Mouse (Mus musculus) hindbrain, embryonic 10.5 days (tissue): Measurements from ENCODE around the gene Vars. TPM values are rescaled to one million over a fixed set of nuclear protein-coding genes. Genes with fewer than 3 reads are reported as not detected.
"Not testable (repeated sequence)": the region's sequence is repeated elsewhere in the genome, so short reads cannot be mapped to it uniquely, and the experiment has no call there.

Experiments
- DNase-seq: peaks from one replicate; pipeline ENCODE4 v3.0.0-alpha.2; 2017; ENCODE audit warnings: low spot score
- H3K27ac ChIP-seq: fragments of 300-500 bp; sonication (generic); 2 replicates; pipeline ENCODE4 v1.5.1; 2016; ENCODE audit warnings: mild to moderate bottlenecking, moderate library complexity
- H3K27me3 ChIP-seq: fragments of 300-500 bp; sonication (generic); 2 replicates; pipeline ENCODE4 v1.6.1; 2016; ENCODE audit warnings: mild to moderate bottlenecking; ENCODE audit not compliant: poor library complexity, insufficient read depth, severe bottlenecking
- H3K36me3 ChIP-seq: fragments of 300-500 bp; sonication (generic); 2 replicates; pipeline ENCODE4 v1.6.1; 2016; ENCODE audit warnings: mild to moderate bottlenecking, moderate library complexity
- H3K4me1 ChIP-seq: fragments of 300-500 bp; sonication (generic); replicated peaks from 2 replicates; pipeline ENCODE4 v1.6.1; 2016; ENCODE audit warnings: mild to moderate bottlenecking
- H3K4me3 ChIP-seq: fragments of 300-500 bp; sonication (generic); 2 replicates; pipeline ENCODE4 v1.5.1; 2016; ENCODE audit warnings: mild to moderate bottlenecking, moderate library complexity
- H3K9me3 ChIP-seq: fragments of 300-500 bp; sonication (generic); 2 replicates; pipeline ENCODE4 v1.6.1; 2016; ENCODE audit warnings: mild to moderate bottlenecking, moderate library complexity
- WGBS: fragments of 180-500 bp; shearing (Covaris S2); methylation state at CpG from one replicate; pipeline ENCODE4 v1.1.7; 2016; 5-methylcytosine and 5-hydroxymethylcytosine counted together
- polyA plus RNA-seq: library from polyadenylated mRNA; unstranded; fragments of >200 nt; fragmentation: Nextera tagmentation; extraction: Ambion mirVana; gene quantifications from 2 replicates; pipeline ENCODE4 v1.2.1, GENCODE M21; 2016

The Vars gene
- polyA plus RNA-seq, 1 experiment from 2014 or later: 176 TPM

GRCm38 (mm10) chr17:35023756-35024155 lies 23.0 kb downstream of the Vars start:
- Histone ChIP-seq H3K4me3 (no peak overlapping the region), H3K36me3 (peaks cover 2% of the 10 kb centered on the region; the same call in 1 of the 2 replicates), H3K27ac (peak overlapping the region; percentile 68), H3K4me1 (peaks cover 71% of the 10 kb centered on the region), H3K9me3 (no peaks in the 10 kb centered on the region), H3K27me3 (no peaks in the 10 kb centered on the region)
- no peak for DNase-seq
- 73% methylated on average over 4 of the region's 4 CpGs for WGBS

GRCm38 (mm10) chr17:35024261-35024660 lies 23.5 kb downstream of the Vars start:
- Histone ChIP-seq H3K36me3 (no peaks in the 10 kb centered on the region), H3K9me3 (no peaks in the 10 kb centered on the region), H3K27ac (peak overlapping the region; percentile 68), H3K4me1 (peaks cover 76% of the 10 kb centered on the region), H3K4me3 (0 out of 2 replicates have a peak overlapping the region, but pooled peaks have one; percentile 9), H3K27me3 (no peaks in the 10 kb centered on the region)
- DNase-seq: no peak
- 86% methylated on average over 13 of the region's 13 CpGs for WGBS

GRCm38 (mm10) chr17:35024691-35025488 lies 24.1 kb downstream of the Vars start:
- H3K9me3 ChIP-seq: no peaks in the 10 kb centered on the region
- peaks cover 3% of the 10 kb centered on the region; the same call in 1 of the 2 replicates for H3K27me3 ChIP-seq
- WGBS: 57% methylated on average over 10 of the region's 10 CpGs
- H3K27ac ChIP-seq: peak overlapping the region; percentile 69
- H3K4me3 ChIP-seq: 0 out of 2 replicates have a peak overlapping the region, but pooled peaks have one; percentile 9
- DNase-seq: no peak
- H3K4me1 ChIP-seq: peaks cover 78% of the 10 kb centered on the region
- no peaks in the 10 kb centered on the region for H3K36me3 ChIP-seq

GRCm38 (mm10) chr17:35026206-35026605 lies 25.4 kb downstream of the Vars start:
- H3K27me3 ChIP-seq: peaks cover 3% of the 10 kb centered on the region; the same call in 1 of the 2 replicates
- peaks cover 81% of the 10 kb centered on the region for H3K4me1 ChIP-seq
- no peak overlapping the region for H3K4me3 ChIP-seq
- no peaks in the 10 kb centered on the region for H3K36me3 ChIP-seq
- H3K27ac ChIP-seq: peak overlapping the region; percentile 79
- no peaks in the 10 kb centered on the region for H3K9me3 ChIP-seq
- WGBS: 82% methylated on average over 5 of the region's 5 CpGs
- DNase-seq: no peak

- peak; percentile 57 for DNase-seq
- peak within 1 kb of the TSS; percentile 37 for H3K4me3 ChIP-seq
- H3K27me3 ChIP-seq: peaks cover 3% of the 10 kb centered on the region; the same call in 1 of the 2 replicates
- no peaks in the 10 kb centered on the region for H3K36me3 ChIP-seq
- H3K27ac ChIP-seq: peak within 1 kb of the TSS; percentile 80
- WGBS: 32% methylated on average over 13 of the region's 13 CpGs
- H3K4me1 ChIP-seq: peaks cover 73% of the 10 kb centered on the region
- H3K9me3 ChIP-seq: no peaks in the 10 kb centered on the region
Measured at GRCm38 (mm10) chr17:35027277-35028068, 26.7 kb downstream of the Vars start, which contains the start of gene Sapcd1. Sapcd1 (minus strand) TSS chr17:35028016.

GRCm38 (mm10) chr17:35028315-35028714 lies 27.5 kb downstream of the Vars start:
- H3K4me3 ChIP-seq: no peak overlapping the region
- no peak overlapping the region for H3K27ac ChIP-seq
- H3K4me1 ChIP-seq: peaks cover 72% of the 10 kb centered on the region
- DNase-seq: no peak
- H3K36me3 ChIP-seq: no peaks in the 10 kb centered on the region
- H3K9me3 ChIP-seq: no peaks in the 10 kb centered on the region
- 83% methylated on average over 2 of the region's 2 CpGs for WGBS
- H3K27me3 ChIP-seq: peaks cover 3% of the 10 kb centered on the region; the same call in 1 of the 2 replicates

- WGBS: 27% methylated on average over 19 of the region's 19 CpGs
- H3K27ac ChIP-seq: peak overlapping the region; percentile 80
- peaks cover 57% of the 10 kb centered on the region for H3K4me1 ChIP-seq
- H3K27me3 ChIP-seq: peaks cover 3% of the 10 kb centered on the region; the same call in 1 of the 2 replicates
- no peaks in the 10 kb centered on the region for H3K36me3 ChIP-seq
- no peaks in the 10 kb centered on the region for H3K9me3 ChIP-seq
- DNase-seq: peak; percentile 65
- H3K4me3 ChIP-seq: peak overlapping the region; percentile 34
Measured at GRCm38 (mm10) chr17:35029691-35030532, 29.1 kb downstream of the Vars start.

GRCm38 (mm10) chr17:35031272-35031671 lies 30.5 kb downstream of the Vars start:
- no peaks in the 10 kb centered on the region for H3K9me3 ChIP-seq
- 0 out of 2 replicates have a peak overlapping the region, but pooled peaks have one; percentile 17 for H3K27ac ChIP-seq
- DNase-seq: no peak
- no peak overlapping the region for H3K4me3 ChIP-seq
- H3K27me3 ChIP-seq: peaks cover 3% of the 10 kb centered on the region; the same call in 1 of the 2 replicates
- WGBS: 92% methylated on average over 11 of the region's 11 CpGs
- H3K36me3 ChIP-seq: no peaks in the 10 kb centered on the region
- peaks cover 46% of the 10 kb centered on the region for H3K4me1 ChIP-seq

GRCm38 (mm10) chr17:35031880-35032279 lies 31.1 kb downstream of the Vars start:
- no peaks in the 10 kb centered on the region for H3K36me3 ChIP-seq
- WGBS: 83% methylated on average over 7 of the region's 7 CpGs

GRCm38 (mm10) chr17:35032323-35032870 lies 31.6 kb downstream of the Vars start:
- Histone ChIP-seq H3K9me3 (no peaks in the 10 kb centered on the region), H3K27ac (no peak overlapping the region), H3K27me3 (peaks cover 3% of the 10 kb centered on the region; the same call in 1 of the 2 replicates), H3K36me3 (no peaks in the 10 kb centered on the region), H3K4me3 (no peak overlapping the region), H3K4me1 (peaks cover 36% of the 10 kb centered on the region)
- DNase-seq: no peak
- 72% methylated on average over 8 of the region's 8 CpGs for WGBS

More at GRCm38 (mm10) chr17:35031880-35032279, 31.1 kb downstream of the Vars start:
- Histone ChIP-seq H3K4me1 (peaks cover 41% of the 10 kb centered on the region), H3K27ac (no peak overlapping the region), H3K27me3 (peaks cover 3% of the 10 kb centered on the region; the same call in 1 of the 2 replicates), H3K9me3 (no peaks in the 10 kb centered on the region), H3K4me3 (no peak overlapping the region)
- DNase-seq: no peak

GRCm38 (mm10) chr17:35033703-35034102 lies 32.9 kb downstream of the Vars start:
- H3K27ac ChIP-seq: 0 out of 2 replicates have a peak overlapping the region, but pooled peaks have one; percentile 0
- WGBS: 76% methylated on average over 1 of the region's 1 CpGs
- DNase-seq, H3K36me3 ChIP-seq, H3K9me3 ChIP-seq, H3K4me3 ChIP-seq, H3K27me3 ChIP-seq: not testable (repeated sequence)
- H3K4me1 ChIP-seq: peaks cover 27% of the 10 kb centered on the region

- Histone ChIP-seq H3K36me3 (no peaks in the 10 kb centered on the region), H3K4me1 (peaks cover 15% of the 10 kb centered on the region), H3K27ac (no peak overlapping the region), H3K9me3 (no peaks in the 10 kb centered on the region), H3K4me3 (no peak overlapping the region), H3K27me3 (no peaks in the 10 kb centered on the region)
- no peak for DNase-seq
- WGBS: 77% methylated on average over 6 of the region's 6 CpGs
Measured at GRCm38 (mm10) chr17:35034896-35035295, 34.1 kb downstream of the Vars start.
